Mouse (Mus musculus) cortical plate, adult 2 months (tissue): ENCODE results near the gene Map3k1.
A peak's percentile ranks its signal among the peaks of the same experiment; 100 is the strongest.

ENCODE experiments used
- CTCF ChIP-seq: fragments of 200-500 bp; IDR thresholded peaks from 2 replicates; pipeline ENCODE4 v1.5.1; 2011; ENCODE audit warnings: mild to moderate bottlenecking, control low read depth, low read length; ENCODE audit not compliant: insufficient read depth; ENCODE audit errors: extremely low read depth
- POLR2A ChIP-seq: fragments of 200-500 bp; IDR thresholded peaks from 2 replicates; pipeline ENCODE4 v1.6.1; 2011; ENCODE audit warnings: mild to moderate bottlenecking, low read length, control low read depth; ENCODE audit not compliant: insufficient read depth; ENCODE audit errors: extremely low read depth

DNA sequence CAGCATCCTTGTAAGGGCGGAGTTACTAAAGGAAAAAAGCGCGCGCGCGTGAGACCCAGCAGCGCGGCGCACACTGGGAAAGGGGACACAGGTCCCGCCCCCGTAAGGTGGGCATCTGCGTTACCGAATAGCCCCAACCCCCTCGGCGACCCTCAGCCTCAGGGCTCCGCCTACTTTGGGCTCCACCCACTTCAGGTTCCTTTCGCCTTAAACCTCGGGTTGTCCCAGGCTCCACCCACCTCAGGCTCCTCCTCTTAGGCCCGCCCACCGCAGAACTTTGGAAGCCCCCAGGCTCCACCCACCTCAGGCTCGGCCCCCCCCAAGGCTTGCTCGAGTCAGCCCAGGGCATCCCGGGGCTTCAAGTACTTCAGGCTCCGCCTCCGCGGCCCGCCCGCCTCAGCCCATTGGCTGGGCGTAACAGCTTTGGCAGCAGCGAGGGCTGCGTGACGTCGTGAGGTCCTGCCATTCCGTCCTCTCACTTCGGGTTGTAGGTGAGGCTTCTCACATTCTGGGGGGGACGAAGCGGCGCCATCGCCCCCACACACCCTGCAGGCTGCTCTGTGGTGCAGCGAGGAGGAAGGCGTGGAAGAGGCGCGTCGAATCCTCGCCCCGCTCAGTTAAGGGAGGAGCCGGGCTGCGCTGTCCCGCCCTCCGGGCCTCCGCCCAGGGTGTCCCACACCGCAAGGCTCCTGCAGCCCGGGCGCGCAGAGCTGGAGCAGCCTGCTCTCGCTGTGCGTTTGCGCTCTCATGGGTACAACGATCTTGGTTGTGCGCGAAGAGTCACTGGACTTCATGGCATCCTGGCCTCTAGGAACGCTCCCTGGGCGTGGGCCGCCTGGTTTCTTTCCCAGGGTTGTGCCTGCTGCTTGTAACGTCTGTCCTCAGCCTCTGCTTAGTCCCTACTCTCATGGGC lies 83.4 kb downstream of the Map3k1 start:
- no peak for TF ChIP-seq CTCF
- peak; percentile 36; the same call in 1 of the 2 replicates for TF ChIP-seq POLR2A
